Mouse (Mus musculus) embryo, embryonic 11.5 days (tissue): ENCODE results near the gene Sf3a3.

Experiments used
- DNase-seq: peaks from one replicate; pipeline ENCODE4 v3.0.0-alpha.2; 2012; ENCODE audit warnings: low read depth, low spot score

Gene Sf3a3

DNA sequence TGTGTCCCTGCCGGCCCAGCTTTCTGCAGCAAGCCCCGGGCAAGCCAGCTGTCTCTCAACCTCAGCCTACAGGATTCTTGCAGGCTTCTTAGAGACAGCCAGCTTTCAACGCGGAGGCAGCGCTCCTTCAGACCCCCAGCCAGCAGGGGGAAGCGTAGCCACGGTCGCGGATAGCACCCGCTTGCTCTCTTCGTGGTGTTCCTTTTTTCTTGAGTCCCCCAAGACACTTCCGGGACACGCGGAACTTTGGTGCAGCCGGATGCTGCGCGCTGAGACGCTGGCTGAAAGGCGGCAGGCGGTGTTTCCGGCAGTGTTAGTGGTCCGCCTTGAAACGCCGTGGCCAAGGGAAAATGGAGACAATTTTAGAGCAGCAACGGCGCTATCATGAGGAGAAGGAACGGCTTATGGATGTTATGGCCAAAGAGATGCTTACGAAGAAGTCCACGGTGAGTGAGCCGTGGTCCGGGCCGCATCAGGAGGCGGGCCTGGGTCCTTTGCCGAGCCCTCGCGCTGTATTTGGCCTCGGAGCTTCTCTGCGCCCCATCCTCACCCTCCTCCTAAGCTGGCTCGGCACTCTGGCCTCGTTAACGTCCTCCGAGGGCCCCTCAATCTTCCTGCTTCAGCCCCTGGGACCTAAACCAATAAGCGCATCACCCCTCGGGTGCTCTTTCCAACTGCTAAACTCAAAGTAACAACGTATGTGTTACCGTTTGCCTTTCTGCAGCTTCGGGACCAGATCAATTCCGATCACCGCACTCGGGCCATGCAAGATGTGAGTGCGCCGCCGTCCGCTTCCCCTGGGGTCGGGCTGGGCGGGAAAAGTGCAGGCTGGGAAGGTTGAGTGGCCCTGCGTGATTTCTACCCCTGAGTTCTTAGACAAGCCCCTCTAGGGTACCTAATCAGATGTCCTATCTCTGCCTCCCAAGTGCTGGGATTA lies at the start of gene Sf3a3:
Gene Sf3a3 (plus strand): TSS at position 232 of the 937 bp plus-strand sequence.
- peak; percentile 94 for DNase-seq

DNA sequence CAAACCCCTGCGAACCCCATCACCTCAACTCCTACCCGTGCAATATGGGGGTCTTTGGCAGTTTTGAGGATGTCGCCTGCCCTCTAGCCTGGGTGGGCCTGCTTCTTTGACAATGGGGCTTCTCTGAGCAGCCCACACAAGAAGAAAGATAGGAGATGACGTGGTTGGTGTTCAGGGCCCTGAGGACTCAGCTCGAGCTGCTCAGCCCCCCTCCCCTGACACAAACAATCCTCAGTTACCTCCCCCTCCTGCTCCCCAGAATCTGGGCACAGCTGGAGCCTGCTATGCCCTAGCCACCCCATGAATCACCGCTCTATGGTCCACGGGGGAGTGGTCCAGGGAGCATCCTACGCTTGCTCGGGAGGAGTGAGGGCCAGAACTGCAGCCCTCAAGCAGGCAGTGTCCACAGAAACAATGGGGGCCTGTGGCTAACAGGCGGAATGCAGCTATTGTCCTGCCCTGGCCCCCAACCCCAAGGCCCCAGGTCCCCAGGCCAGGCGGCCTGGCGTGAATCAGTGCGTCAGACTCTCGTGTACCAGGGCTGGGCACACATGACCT lies 47.0 kb upstream of the Sf3a3 start:
- DNase-seq, result no peak

DNA sequence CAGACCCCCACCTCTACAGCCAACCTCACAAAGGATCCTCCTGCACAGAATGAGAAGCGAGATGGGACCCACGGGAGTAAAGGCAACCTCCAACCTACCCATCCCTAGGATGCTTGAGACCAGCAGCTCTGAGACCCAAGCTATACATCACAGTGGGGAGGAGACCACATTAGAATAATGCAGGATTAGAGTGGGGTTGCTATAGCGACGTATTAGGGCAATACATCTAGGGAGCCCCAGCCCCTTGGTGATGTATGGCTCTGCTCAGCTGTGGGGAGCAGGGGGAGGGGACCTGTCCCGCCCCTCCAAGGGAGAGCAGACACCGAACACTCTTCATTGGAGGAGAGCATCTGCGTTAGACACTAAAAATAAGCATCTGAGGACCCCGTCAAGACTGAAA lies 46.5 kb upstream of the Sf3a3 start:
- no peak for DNase-seq

DNA sequence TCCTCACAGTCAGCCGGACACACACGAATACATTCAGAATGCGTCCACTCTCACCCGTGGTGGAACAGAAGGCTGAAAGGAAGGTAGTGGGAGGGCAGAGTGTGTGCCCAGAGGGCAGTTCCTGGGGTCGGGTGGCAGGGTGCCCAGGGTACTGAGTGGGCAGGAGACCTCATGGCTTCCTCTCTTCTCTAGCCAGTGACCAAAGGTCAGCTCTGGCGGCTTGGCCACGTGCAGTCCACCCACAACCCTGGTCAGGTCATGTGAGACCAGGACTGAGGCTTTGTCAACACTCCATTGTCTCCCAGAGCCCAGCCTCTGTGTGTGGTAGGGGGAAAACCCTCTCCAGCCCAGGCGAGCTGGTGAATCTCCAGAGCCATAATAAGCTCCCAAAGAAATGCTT lies 44.3 kb upstream of the Sf3a3 start:
- DNase-seq, result no peak

DNA sequence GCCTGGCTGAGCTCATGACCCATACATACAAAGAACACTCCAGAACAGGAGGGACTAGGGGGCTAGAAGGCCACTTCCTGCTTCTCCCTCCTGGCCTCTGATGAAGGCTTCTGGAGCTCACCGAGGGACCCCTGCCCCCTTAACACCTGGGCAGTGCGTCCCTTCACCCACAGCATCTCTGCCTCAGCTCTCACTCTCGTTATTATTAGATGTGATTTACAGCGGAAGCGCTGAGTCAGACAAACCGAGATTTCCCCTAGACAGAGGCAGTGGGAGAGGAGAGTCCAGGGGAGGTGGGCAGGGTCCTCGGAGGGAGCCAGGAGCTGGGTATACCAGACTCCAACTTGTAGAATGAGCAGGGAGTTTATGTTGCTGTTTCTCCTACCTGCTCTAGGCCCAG lies 43.0 kb upstream of the Sf3a3 start:
- no peak for DNase-seq

DNA sequence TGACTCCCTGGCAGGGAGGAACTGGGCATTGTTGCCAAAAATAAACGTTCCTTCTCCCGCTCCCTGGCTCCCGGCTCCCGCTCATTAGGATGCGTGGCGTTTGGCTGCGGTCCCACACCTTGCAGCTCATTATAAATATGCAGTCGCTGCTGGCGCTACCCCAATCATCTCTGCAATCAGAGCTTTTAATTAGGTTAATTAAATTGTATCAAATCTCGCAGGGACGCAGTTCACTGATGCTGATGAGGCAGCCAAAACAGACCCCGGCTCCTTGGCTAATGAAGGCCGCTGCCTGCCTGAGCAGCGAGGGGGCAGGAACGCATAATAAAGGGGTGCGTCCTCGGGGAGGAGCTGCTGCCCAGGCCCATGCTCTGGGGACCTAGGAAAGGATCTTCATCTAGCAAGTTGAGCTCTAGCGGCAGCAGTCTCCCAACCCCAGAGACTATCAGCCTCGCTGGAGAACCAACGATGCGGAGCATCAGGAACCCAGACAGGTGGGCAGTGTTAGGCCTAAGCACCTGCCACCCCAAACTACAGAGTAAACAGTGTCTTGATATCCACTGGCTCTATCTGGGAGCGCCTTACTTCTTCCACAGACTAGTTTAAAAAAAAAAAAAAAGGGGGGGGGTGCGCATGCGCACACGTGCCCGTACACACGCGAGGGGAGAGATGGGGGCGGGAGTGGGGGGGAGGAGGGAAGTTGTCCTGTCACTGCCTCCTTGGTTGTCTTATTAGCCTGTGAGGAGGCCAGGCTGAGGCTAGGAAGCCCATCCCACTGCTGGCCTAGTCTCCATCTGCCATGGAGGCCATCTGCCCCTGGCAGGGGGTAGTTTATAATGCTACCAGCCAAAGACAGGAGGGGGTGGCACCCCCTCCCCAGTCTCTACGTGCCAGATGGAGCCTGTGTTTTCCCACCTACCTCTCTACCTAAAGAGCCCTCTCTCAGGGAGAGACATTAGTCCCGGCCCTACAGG lies 41.9 kb upstream of the Sf3a3 start:
- DNase-seq, result no peak

DNA sequence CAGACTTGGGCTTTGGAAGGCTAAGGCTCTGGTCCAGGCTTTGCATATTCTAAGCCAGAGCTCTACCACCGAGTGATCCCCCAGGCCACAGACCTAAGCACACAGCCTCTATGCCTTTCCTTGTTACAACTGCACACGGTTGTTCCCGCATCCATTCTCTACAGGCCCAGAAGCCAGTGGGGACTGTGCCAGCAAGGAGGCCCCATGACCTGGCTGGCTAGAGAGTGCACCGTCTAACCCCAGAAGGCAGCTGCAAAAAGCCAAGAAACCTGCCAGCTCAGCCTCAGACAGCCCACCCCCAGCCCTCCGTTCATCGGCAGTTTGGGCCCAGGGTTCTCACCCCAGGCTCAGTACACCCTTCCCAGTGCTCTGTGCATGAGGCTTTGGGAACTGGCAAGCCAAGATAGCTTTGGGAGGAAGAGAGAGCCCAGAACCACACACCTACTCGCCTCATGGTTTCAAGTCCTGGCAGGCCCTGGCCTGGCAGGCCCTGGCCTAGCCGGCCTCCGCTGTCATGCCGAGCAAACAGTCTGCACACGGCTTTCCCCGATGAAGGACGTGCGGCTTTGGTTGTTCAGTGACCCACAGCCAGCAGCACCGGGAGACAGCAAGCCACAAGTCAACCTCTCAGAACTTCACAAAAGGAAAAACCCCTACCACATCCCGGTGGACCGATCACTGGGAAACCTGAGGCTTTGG lies 40.1 kb upstream of the Sf3a3 start:
- no peak for DNase-seq

DNA sequence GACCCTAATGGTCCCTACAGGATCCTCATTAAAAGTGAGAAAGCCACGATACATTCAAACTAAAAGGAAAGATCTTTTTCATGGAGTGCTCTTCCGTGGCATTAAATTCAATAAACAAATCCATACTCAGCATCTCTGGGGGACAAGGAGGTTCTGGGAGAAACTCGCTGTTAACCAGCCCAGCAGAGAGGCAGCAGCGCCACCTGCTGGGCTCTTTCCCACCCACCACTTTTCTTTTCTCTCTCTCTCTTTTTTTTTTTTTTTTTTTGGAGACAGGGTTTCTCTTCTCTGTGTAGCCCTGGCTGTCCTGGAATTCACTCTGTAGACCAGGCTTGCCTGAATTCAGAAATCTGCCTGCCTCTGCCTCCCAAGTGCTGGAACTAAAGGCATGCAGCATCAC lies 39.5 kb upstream of the Sf3a3 start:
- peak; percentile 69 for DNase-seq

DNA sequence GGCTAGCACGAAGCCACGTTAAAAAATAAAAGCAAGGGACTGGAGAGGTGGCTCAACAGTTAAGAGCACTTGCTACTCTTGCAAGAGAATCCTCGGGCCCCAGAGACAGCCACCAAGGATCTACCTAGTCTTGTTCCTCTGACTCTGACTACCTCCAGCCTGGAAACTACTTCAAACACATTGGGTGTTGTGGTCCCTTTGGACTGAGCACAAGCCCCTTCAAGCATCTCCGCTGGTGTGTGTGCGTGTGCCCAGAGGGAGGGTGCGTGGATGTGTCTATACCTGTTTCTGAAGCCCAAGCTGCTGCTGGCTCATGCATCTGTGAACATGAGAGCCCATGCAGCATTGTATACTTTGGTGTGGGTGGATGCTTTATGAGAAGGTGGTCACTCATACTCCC lies 38.6 kb upstream of the Sf3a3 start:
- DNase-seq, result no peak

DNA sequence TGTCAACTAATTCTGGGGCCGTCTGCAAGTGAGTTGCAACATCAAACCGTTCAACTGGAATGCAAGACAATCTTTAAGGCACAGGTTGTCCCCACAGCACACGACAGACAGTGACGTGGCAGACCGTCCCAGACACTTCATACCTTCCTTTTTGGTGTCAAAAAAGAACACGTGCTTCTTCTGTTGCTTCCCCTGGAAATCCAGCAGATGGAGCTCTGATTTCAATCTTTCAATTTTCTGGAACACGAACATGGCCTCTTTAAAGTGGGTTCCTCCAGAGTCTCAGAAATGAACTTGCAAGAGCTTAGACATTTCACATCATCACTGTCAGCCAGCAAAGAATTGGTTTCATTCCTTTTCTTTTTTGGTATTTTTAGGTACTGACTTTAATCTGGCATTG lies 32.3 kb upstream of the Sf3a3 start:
- no peak for DNase-seq

DNA sequence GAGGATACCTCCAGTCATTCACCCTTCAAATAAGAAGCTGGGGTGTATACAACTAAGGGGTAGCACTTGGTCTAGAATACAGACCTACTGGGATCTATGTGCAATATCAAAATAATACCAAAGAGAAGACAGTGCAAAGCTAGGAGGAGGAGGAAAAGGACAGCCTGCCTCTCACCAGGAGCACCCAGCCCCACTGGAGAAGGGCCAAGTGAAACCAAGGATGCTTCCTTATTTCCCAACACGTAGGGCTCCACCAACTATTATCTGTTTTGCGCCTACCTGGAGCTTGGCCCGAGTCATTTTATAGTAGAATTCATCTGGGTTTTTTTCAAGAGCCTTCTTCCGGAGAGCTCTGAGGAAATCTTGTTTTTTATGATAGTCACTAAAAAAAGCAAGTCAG lies 31.1 kb upstream of the Sf3a3 start:
- DNase-seq, result no peak

DNA sequence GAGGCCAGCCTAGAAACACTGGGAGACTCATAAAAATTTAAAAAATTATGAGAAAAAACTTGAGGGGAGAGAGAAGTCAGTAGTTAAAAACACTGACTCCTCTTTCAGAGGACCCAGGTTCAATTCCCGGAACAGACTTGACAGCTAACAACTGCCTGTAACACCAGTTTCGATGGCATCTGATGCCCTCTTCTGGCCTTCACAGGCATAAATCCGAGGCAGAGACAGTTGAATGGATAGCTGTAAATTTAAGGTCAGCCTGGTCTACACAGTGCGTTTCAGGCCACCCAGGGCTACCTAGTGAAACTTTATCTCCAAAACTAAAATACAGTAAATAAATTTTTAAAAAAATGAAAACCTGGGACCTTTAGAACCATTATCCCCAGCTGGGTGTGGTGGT lies 29.6 kb upstream of the Sf3a3 start:
- no peak for DNase-seq

DNA sequence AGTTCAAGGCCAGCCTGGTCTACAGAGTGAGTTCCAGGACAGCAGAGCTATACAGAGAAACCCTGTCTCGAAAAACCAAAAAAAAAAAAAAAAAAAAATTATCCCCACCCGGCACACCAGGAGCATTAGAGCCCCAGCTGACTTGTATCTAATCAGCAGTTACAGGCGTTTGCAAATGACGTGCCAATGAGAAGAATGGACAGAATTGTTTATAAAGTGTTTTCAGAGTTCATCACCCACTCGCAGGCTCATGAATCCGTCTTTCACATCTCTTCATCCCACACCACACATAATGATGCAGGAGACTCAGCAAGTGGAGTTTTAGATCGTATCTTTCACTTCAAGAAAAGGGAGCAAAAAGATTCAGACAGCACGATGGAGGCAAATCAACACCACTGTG lies 29.1 kb upstream of the Sf3a3 start:
- DNase-seq, result no peak

DNA sequence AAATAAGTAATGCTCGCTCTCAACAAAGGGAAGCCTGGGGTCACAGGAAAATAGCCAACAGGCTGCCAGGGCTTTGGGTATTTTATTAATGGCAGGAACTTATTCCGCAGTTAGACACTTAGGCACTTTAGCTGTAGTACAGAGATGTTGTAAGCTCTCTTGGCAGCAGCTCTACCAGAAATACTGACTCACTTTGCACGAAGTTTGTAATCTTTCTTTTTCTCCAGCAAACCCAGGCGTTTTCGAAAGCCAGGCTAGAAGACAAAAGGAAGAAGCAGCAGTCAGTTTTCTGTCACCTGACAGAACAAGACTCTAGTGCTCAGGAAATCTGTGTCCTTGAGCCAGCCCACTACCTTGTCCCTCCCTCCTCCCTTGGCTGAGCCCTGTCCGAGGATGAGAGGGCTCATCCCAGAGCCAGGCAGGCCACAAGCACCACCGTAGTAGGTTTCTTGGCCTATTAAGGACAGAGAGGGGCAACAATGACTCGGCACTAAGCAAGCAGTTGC lies 28.6 kb upstream of the Sf3a3 start:
- DNase-seq, result no peak

DNA sequence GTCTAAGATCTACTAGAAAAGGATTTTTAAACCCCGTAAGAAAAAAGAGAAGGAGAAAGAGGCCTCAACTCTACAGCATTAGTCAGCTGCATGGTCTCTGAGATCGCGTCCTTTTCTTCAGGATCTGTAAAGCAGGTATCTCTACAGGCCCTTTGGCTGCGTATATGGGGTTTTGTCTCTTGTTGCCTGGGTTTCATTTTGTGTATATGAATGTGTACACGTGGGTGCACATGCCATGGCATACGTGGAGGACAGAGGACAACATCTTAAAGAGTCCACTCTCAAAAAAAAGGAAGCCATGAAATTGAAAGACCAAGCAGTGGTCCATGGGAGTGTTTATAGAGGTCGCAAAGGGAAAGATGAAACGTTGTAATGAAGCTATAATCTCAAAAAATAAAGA lies 23.1 kb upstream of the Sf3a3 start:
- no peak for DNase-seq

DNA sequence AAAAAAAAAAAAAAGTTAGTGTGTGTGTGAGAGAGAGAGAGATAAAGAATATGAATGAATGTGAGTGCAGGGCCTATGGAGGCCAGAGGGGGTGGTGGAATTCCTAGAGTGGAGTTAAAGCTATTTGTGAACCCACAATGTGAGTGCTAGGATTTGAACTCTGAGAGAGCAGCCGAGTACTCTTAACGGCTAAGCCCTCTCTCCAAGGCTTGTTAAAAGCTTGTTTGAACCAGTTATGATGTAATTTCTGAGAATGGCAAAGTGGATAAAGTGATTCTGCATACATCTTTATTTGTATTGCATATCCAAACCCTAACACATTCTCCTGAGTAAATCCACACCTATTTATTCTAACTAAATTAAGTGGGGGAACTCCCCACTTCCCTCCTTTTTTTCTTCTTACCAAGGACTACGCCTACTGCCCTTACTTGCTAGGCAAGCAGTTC lies 22.1 kb upstream of the Sf3a3 start:
- DNase-seq, result no peak

DNA sequence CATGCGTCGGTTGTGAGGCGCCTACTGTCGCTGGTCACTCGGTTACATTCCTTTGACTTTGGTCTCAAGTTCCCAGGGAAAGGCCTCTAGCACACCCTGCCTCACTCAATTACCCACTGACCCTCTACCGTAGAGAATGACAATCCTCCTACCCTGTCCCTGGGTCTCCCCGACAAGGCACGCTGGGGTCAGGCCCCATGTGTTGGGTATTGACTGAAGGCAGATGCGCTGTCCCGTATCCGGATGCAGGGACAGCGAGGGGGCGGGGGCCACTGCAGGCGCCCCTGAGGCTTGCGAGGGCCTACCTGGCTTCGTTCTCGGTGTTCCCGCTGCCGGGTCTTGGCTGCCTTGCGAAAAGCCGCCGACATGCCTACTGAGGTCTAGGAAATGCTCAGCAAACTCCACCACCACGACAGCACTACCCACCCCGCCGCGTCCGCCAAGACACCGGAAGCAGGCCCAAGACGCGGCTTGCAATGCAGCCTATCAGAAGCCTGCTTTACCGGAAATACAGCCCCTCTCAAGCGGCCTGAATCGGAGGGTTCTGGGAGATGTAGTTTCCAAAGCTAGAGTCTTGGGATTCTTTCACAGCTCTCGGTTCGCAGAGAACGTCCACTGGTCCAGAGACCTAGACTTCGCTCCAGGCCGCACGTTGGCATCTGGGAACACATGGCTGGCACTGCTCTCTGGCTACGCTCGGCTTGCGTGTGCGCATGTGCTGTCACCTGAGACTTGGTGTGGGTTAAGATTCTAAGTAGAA lies 21.3 kb upstream of the Sf3a3 start, which contains the start of gene Utp11:
Gene Utp11 (minus strand): TSS at position 466 of the 760 bp plus-strand sequence.
- DNase-seq, result peak; percentile 81

DNA sequence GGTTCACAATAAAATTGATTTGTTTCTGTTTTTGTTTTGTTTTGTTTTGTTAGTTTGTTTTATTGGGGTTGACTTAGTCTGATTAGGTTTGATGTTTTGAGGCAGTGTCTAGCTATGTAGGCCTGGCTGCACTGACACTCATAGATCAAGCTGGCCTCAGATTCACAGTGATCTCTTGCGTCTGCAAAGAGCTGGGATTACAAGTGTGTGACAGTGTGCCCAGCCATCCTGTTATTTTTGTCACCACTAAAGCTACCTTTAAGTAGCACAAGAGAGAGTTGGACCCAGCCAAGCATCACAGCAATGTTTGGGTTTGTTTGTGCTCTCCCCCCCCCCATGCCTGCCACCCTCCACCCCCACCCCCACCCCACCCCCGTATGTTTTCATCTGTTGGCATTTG lies 20.0 kb upstream of the Sf3a3 start:
- no peak for DNase-seq

DNA sequence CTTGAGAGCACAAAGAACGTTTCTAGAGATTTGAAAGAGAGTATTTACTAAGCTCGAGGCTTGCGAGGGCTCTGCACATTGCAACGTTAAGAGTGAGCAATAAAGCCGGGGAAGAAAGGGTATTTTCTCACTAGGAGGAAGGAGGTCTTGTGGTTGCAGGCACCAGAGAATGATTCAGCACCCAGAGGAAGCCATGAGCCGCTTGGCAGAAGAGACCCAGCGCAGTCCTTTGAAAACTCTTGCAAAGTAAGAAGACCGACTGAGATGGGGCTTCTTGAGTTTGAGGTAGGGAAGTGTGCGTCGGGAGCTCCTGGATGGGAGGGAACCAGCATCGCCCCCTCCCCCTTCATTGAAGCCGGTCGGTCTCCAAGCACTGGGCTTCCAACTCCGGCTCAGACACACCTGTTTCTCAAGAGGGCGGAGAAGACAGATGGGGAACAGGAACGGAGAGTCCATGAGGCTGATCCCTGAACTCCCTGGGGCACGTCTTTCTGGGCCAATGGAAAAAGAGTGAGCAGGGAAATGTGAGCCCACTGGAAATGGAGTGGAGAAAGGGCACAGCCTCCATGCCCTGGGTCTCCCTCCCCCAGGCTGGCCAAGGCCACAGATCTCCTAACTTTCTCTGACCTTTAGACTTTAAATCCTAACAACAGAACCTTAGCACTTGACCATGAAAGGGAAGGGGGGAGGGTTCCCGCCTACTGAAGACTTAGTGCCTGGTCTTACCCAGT lies 18.6 kb upstream of the Sf3a3 start:
- no peak for DNase-seq

DNA sequence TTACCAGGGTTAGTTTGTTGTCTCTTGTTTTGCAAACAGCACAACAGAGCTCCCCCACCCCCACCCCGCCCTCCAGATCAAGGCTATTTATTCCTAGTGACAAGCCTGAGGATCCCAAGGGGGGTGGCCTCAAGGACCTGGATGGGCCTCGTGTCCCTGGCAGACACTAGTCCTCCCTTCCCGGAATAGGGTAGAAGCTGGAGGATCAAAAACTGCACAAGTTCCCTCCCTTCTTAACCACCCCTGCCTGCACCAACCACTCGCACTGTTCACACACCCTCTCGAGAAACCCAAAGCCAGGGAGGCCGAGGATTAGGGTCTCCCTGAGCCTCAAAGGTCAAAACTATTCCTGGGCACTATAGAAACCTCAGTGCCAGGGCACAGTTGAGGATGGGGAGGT lies 14.8 kb upstream of the Sf3a3 start:
- DNase-seq, result no peak
